In the genomic region with DNA sequence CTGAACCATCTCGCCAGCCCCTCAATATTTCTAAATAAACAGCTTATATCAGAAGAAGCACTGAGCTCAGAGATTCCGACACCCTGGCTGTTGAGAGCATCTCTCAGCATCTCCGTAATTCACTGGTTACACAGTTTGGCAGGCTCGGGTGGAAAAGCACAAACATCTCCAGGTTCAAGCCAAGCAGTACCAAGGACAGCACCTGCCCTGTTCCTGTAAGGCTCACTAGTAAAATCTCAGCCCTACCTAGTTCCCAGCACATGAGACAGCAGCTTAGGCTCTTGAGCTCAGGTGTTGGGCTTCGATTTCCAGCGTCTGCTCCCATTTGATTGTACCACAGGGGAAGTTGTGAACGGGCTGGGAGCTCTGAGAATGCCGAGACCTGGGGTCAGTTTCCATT, we compare ENCODE assay signal across 14 mouse cellular contexts. TPM values are rescaled to one million over a fixed set of nuclear protein-coding genes. Genes with fewer than 3 reads are reported as not detected.
"Had no signal": no experiment of that assay in that cellular context is flagged by ENCODE, and none has a peak within 500 bp of the region (broad histone marks: within the 10 kb centered on the region; RNA-seq: fewer than 3 reads in every experiment).

No protein-coding gene starts in this region.

- DNase-seq: gastrocnemius, postnatal 25 days; heart, postnatal 10 days; heart, postnatal 4 days; kidney, adult 18-20 months; kidney, adult 8-10 months; kidney, postnatal 10 days; kidney, postnatal 25 days; left cerebral cortex, postnatal 4 days had no signal

RNA-seq across cellular contexts. Expression of gene Sp7, which starts 31.7 kb away (rescaled TPM):
- total RNA-seq: gastrocnemius, adult 18-20 months; gastrocnemius, adult 8-10 months; gastrocnemius, postnatal 25 days; granulocyte monocyte progenitor cell, adult 5-6 weeks; heart, adult 8-10 months; heart, postnatal 10 days; heart, postnatal 25 days; heart, postnatal 4 days; liver, adult 2 months had no signal
